Mouse (Mus musculus) bone marrow, adult 2 months (tissue): ENCODE results near the gene Adgrf5.

ENCODE experiments used
- CTCF ChIP-seq: fragments of 200-500 bp; IDR thresholded peaks from 2 replicates; pipeline ENCODE4 v1.5.1; 2011; ENCODE audit warnings: low read length, control low read depth; ENCODE audit not compliant: control insufficient read depth, insufficient read depth
- POLR2A ChIP-seq: fragments of 200-500 bp; IDR thresholded peaks from 2 replicates; pipeline ENCODE4 v1.6.1; 2011; ENCODE audit warnings: low read depth, mild to moderate bottlenecking, control low read depth, low read length, borderline replicate concordance; ENCODE audit not compliant: control insufficient read depth

DNA sequence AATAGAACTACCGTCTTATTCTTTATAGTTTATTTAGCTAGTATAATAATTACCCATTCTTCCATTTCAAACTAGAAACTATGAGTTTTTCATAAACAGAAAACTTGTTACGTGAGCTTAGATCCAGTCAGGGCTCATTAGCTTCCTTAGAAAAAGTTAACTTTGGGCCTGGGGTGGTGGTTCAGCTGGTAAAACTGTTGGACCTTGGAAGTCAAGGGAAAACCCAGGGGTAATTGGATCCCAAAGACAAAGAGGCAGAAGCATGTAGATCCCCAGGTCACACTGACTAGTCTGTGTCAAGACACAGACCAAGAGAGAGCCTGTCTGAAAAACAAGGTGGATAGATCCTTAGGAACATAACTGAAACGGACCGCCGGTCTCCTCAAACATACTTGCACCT lies 141.4 kb downstream of the Adgrf5 start:
- TF ChIP-seq CTCF = no peak
- no peak for TF ChIP-seq POLR2A
